ENCODE assay signal across 10 mouse cellular contexts in genomic region chr9:62826456-62826855, GRCm38 (mm10). TPM values are rescaled to one million over a fixed set of nuclear protein-coding genes. Genes with fewer than 3 reads are reported as not detected.
DNase-seq lines count a peak whose midpoint lies in the region; ATAC-seq and TF ChIP-seq lines count a peak whose summit lies in the region.
"Had no signal": no experiment of that assay in that cellular context is flagged by ENCODE, and none has a peak within 500 bp of the region (broad histone marks: within the 10 kb centered on the region; RNA-seq: fewer than 3 reads in every experiment).

No protein-coding gene starts in this region.

- H3K4me1 ChIP-seq in forebrain, embryonic 13.5 days, result peaks cover 21% of the 10 kb centered on the region
- H3K4me1 ChIP-seq in forebrain, postnatal 0 days (ENCODE audit: insufficient read depth), result no peaks in the 10 kb centered on the region
- H3K4me1 ChIP-seq in thymus, adult 2 months (replicated peaks; ENCODE audit: control insufficient read depth, insufficient read depth, low read length), result peaks cover 16% of the 10 kb centered on the region
- H3K4me1 ChIP-seq in liver, embryonic 13.5 days (replicated peaks), result peaks cover 44% of the 10 kb centered on the region

- H3K9ac ChIP-seq in forebrain, embryonic 13.5 days, result no peak overlapping the region
- no peak overlapping the region for H3K9ac ChIP-seq in forebrain, postnatal 0 days
- 0 out of 2 replicates have a peak overlapping the region, but pooled peaks have one; percentile 8 for H3K9ac ChIP-seq in liver, embryonic 13.5 days

- peak overlapping the region; percentile 14; the same call in 1 of the 2 replicates for H3K4me2 ChIP-seq in forebrain, embryonic 13.5 days
- H3K4me2 ChIP-seq in forebrain, postnatal 0 days (ENCODE audit: low read depth), result no peak overlapping the region
- H3K4me2 ChIP-seq in liver, embryonic 13.5 days, result peak overlapping the region; percentile 23

- no peaks in the 10 kb centered on the region for H3K9me3 ChIP-seq in forebrain, embryonic 13.5 days (replicated peaks)
- H3K9me3 ChIP-seq in forebrain, postnatal 0 days (ENCODE audit: low read length), result no peaks in the 10 kb centered on the region
- H3K9me3 ChIP-seq in liver, embryonic 13.5 days (replicated peaks), result no peaks in the 10 kb centered on the region

- no peak overlapping the region for H3K27ac ChIP-seq in forebrain, embryonic 13.5 days
- H3K27ac ChIP-seq in forebrain, postnatal 0 days (ENCODE audit: low read depth, low read length), result no peak overlapping the region
- H3K27ac ChIP-seq in thymus, adult 2 months (ENCODE audit: control insufficient read depth, insufficient read depth, low read length), result no peak overlapping the region; the same call in 1 of the 2 replicates
- H3K27ac ChIP-seq in liver, embryonic 13.5 days, result peak overlapping the region; percentile 73

- no peak for TF ChIP-seq CTCF in forebrain, postnatal 0 days (IDR thresholded peaks at IDR 0.05; ENCODE audit: low read depth)
- TF ChIP-seq CTCF in thymus, adult 2 months (IDR thresholded peaks at IDR 0.05; ENCODE audit: borderline replicate concordance, control insufficient read depth, extremely low read depth, insufficient read depth, low read length, poor library complexity), result no peak

- WGBS in forebrain, embryonic 13.5 days, result 4% methylated on average over 7 of the region's 7 CpGs
- 11% methylated on average over 7 of the region's 7 CpGs for WGBS in forebrain, postnatal 0 days
- WGBS in thymus, adult 2 months, result 74% methylated on average over 7 of the region's 7 CpGs
- 26% methylated on average over 7 of the region's 7 CpGs for WGBS in liver, embryonic 13.5 days (ENCODE audit: insufficient replicate concordance)

- ATAC-seq in forebrain, embryonic 13.5 days, result no peak
- ATAC-seq in forebrain, postnatal 0 days, result no peak
- ATAC-seq in liver, embryonic 13.5 days (ENCODE audit: low read depth), result no peak

- H3K4me3 ChIP-seq in forebrain, embryonic 13.5 days, result no peak overlapping the region
- no peak overlapping the region for H3K4me3 ChIP-seq in forebrain, postnatal 0 days (ENCODE audit: low read depth, low read length)
- no peak overlapping the region for H3K4me3 ChIP-seq in thymus, adult 2 months (ENCODE audit: control insufficient read depth, insufficient read depth, low read length)
- H3K4me3 ChIP-seq in liver, embryonic 13.5 days (replicated peaks), result no peak overlapping the region

- intact Hi-C loops in left cerebral cortex, postnatal 36 days (cut with DNase I), result loop anchor here (5.0 kb wide), 1 partner anchor 44 kb away; no protein-coding TSS in a partner anchor

- no peak for DNase-seq in forebrain, postnatal 0 days
- DNase-seq in thymus, postnatal 14 days, result peak; percentile 17
- no peak for DNase-seq in thymus, adult 2 months
- DNase-seq in liver, embryonic 13.5 days, result no peak
- DNase-seq in left cerebral cortex, postnatal 36 days (ENCODE audit: low spot score in 2 of 2), result no peak
- DNase-seq in adrenal gland, postnatal 25 days, result no peak
- no peak for DNase-seq in right cerebral cortex, adult 2 months (ENCODE audit: low spot score in 2 of 2)
- DNase-seq: B cell, adult 2 months; cerebellum, adult 8-10 months had no signal

- no peaks in the 10 kb centered on the region for H3K36me3 ChIP-seq in forebrain, embryonic 13.5 days (ENCODE audit: poor library complexity, severe bottlenecking)
- H3K36me3 ChIP-seq in forebrain, postnatal 0 days (ENCODE audit: insufficient read depth), result no peaks in the 10 kb centered on the region
- H3K36me3 ChIP-seq in thymus, adult 2 months (ENCODE audit: control insufficient read depth, insufficient read depth, low read length), result no peaks in the 10 kb centered on the region
- no peaks in the 10 kb centered on the region for H3K36me3 ChIP-seq in liver, embryonic 13.5 days

- no peaks in the 10 kb centered on the region for H3K27me3 ChIP-seq in forebrain, embryonic 13.5 days
- H3K27me3 ChIP-seq in forebrain, postnatal 0 days (ENCODE audit: insufficient read depth, low read length), result no peaks in the 10 kb centered on the region
- H3K27me3 ChIP-seq in thymus, adult 2 months (ENCODE audit: control insufficient read depth, insufficient read depth, low read length), result no peaks in the 10 kb centered on the region
- H3K27me3 ChIP-seq in liver, embryonic 13.5 days, result no peaks in the 10 kb centered on the region

- TF ChIP-seq POLR2A in thymus, adult 2 months (IDR thresholded peaks at IDR 0.05; ENCODE audit: control insufficient read depth, extremely low read depth, insufficient read depth, low read length, poor library complexity), result no peak

RNA-seq across cellular contexts. Expression of gene Cln6, which starts 12.1 kb away (rescaled TPM):
- polyA plus RNA-seq in forebrain, embryonic 13.5 days (2015; fragmentation: Nextera tagmentation; extraction: Ambion mirVana), result 6.9 and 8.0 TPM in 2 replicates
- 9.2 and 9.7 TPM in 2 replicates for total RNA-seq in forebrain, postnatal 0 days (2014; rRNA removed)
- 5.6 and 6.8 TPM in 2 replicates for polyA plus RNA-seq in forebrain, postnatal 0 days (2015; fragmentation: Nextera tagmentation; extraction: Ambion mirVana)
- 83.6 and 106 TPM in 2 replicates for polyA plus RNA-seq in thymus, adult 2 months (2012; rRNA removed)
- polyA plus RNA-seq in liver, embryonic 13.5 days (2015; fragmentation: Nextera tagmentation; extraction: Ambion mirVana), result 14.9 and 15.4 TPM in 2 replicates
- total RNA-seq in left cerebral cortex, postnatal 36 days (2021), result 10 to 100 TPM; 10.3 to 13.7 TPM
- 19.3 and 22.9 TPM in 2 replicates for total RNA-seq in adrenal gland, postnatal 25 days (2021)

RNA-seq across cellular contexts. Expression of gene Fem1b, which starts 14.7 kb away (rescaled TPM):
- polyA plus RNA-seq in forebrain, embryonic 13.5 days (2015; fragmentation: Nextera tagmentation; extraction: Ambion mirVana), result 36.6 and 40.8 TPM in 2 replicates
- total RNA-seq in forebrain, postnatal 0 days (2014; rRNA removed), result 150 and 191 TPM in 2 replicates
- 24.3 and 29.4 TPM in 2 replicates for polyA plus RNA-seq in forebrain, postnatal 0 days (2015; fragmentation: Nextera tagmentation; extraction: Ambion mirVana)
- polyA plus RNA-seq in thymus, adult 2 months (2012; rRNA removed), result 15.3 and 20.5 TPM in 2 replicates
- 9.4 and 12.4 TPM in 2 replicates for polyA plus RNA-seq in liver, embryonic 13.5 days (2015; fragmentation: Nextera tagmentation; extraction: Ambion mirVana)
- total RNA-seq in left cerebral cortex, postnatal 36 days (2021), result 100 to 1,000 TPM in 1 of 2 experiments, 10 to 100 TPM in 1; 98.6 to 100 TPM
- total RNA-seq in adrenal gland, postnatal 25 days (2021), result 37.8 and 41.2 TPM in 2 replicates

RNA-seq across cellular contexts. Expression of gene Calml4, which starts 31.4 kb away (rescaled TPM):
- 6.5 and 8.6 TPM in 2 replicates for polyA plus RNA-seq in forebrain, embryonic 13.5 days (2015; fragmentation: Nextera tagmentation; extraction: Ambion mirVana)
- 2.6 and 6.5 TPM in 2 replicates for total RNA-seq in forebrain, postnatal 0 days (2014; rRNA removed)
- 13.0 and 13.5 TPM in 2 replicates for polyA plus RNA-seq in forebrain, postnatal 0 days (2015; fragmentation: Nextera tagmentation; extraction: Ambion mirVana)
- polyA plus RNA-seq in thymus, adult 2 months (2012; rRNA removed), result 0.99 and 1.9 TPM in 2 replicates
- polyA plus RNA-seq in liver, embryonic 13.5 days (2015; fragmentation: Nextera tagmentation; extraction: Ambion mirVana), result 1.8 TPM in 2 replicates
- 1 to 10 TPM in 1 of 2 experiments, not detected in 1; 1.7 TPM for total RNA-seq in left cerebral cortex, postnatal 36 days (2021)
- 6.2 and 8.3 TPM in 2 replicates for total RNA-seq in adrenal gland, postnatal 25 days (2021)
